Mouse (Mus musculus): ENCODE data around the gene Mthfd1. TPM values are rescaled to one million over a fixed set of nuclear protein-coding genes. Genes with fewer than 3 reads are reported as not detected.

Gene Mthfd1
- total and polyA plus RNA-seq, 3 experiments: 208 to 231 TPM; not detected in 1

DNA sequence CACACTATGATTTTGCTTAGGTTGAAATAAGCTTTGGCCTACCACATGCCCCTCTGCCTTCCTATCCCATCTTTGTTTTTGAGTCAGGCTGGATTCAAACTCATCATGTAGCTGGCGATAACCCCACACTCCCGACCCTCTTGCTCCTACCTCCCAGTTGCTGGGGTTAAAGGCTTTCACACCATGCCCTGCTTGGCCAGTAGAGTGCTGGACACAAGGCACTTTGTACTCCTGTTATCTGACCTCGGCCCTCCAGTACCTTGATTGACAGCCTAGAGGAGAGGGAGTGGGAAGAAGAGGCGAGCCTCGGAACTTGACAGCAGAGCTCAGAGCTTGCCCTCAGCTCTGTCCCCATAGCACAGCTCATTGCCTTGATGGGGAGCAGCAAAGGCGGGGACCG lies 14.1 kb downstream of the Mthfd1 start:
- Histone ChIP-seq H3K27me3 (ENCODE audit: control insufficient read depth in 1 of 2, insufficient read depth in 2 of 2, low read length in 2 of 2) (no peaks in the 10 kb centered on the region), H3K9ac (ENCODE audit: control insufficient read depth, low read depth, low read length, poor library complexity, severe bottlenecking) (no peak overlapping the region), H3K36me3 (ENCODE audit: control insufficient read depth in 1 of 2, insufficient read depth in 2 of 2, low read length in 2 of 2) (peaks cover 9 to 34% of the 10 kb centered on the region in 2 experiments), H3K9me3 (replicated peaks; ENCODE audit: insufficient read depth, low read length) (no peaks in the 10 kb centered on the region), H3K79me2 (ENCODE audit: control insufficient read depth, insufficient read depth, low read length, poor library complexity) (peaks cover 25% of the 10 kb centered on the region), H3K27ac (ENCODE audit: control insufficient read depth, low read depth, low read length) (no peak overlapping the region), H3K4me3 (ENCODE audit: control insufficient read depth in 1 of 2, insufficient read depth in 1 of 2, low read depth in 2 of 2, low read length in 2 of 2) (no peak overlapping the region), H3K4me1 (ENCODE audit: control insufficient read depth in 1 of 2, insufficient read depth in 2 of 2, low read length in 2 of 2) (no peaks in the 10 kb centered on the region; a peak in 1 of 4 replicates)
- no peak for TF ChIP-seq ZKSCAN1 (IDR thresholded peaks at IDR 0.05; ENCODE audit: low read depth, low read length)
- no peak for TF ChIP-seq NELFE (IDR thresholded peaks at IDR 0.05; ENCODE audit: low read depth, low read length)
- no peak for TF ChIP-seq GABPA (IDR thresholded peaks at IDR 0.05; ENCODE audit: low read depth, low read length)
- TF ChIP-seq MAX (IDR thresholded peaks at IDR 0.05; ENCODE audit: low read length): no peak
- TF ChIP-seq E2F4 (IDR thresholded peaks at IDR 0.05; ENCODE audit: borderline replicate concordance, low read depth, low read length): no peak
- TF ChIP-seq SMC3 (IDR thresholded peaks at IDR 0.05; ENCODE audit: low read depth, low read length): no peak
- TF ChIP-seq RAD21 (IDR thresholded peaks at IDR 0.05; ENCODE audit: low read depth, low read length): no peak
- TF ChIP-seq CHD1 (IDR thresholded peaks at IDR 0.05; ENCODE audit: low read depth, low read length): no peak
- TF ChIP-seq USF2 (IDR thresholded peaks at IDR 0.05; ENCODE audit: borderline replicate concordance in 1 of 2, insufficient read depth in 1 of 2, low read depth in 1 of 2, low read length in 2 of 2): no peak
- TF ChIP-seq TBP (IDR thresholded peaks at IDR 0.05; ENCODE audit: low read depth, low read length): no peak
- TF ChIP-seq POLR2A (IDR thresholded peaks at IDR 0.05; ENCODE audit: control insufficient read depth in 1 of 2, insufficient read depth in 1 of 2, low read depth in 1 of 2, low read length in 2 of 2, poor library complexity in 1 of 2): no peak
- no peak for TF ChIP-seq TCF12 (IDR thresholded peaks at IDR 0.05; ENCODE audit: low read depth, low read length)
- TF ChIP-seq MYB (IDR thresholded peaks at IDR 0.05; ENCODE audit: low read depth, low read length): no peak
- TF ChIP-seq ELF1 (IDR thresholded peaks at IDR 0.05; ENCODE audit: low read depth, low read length): no peak
- TF ChIP-seq HCFC1 (IDR thresholded peaks at IDR 0.05; ENCODE audit: low read depth, low read length): no peak
- no peak for TF ChIP-seq JUND (IDR thresholded peaks at IDR 0.05; ENCODE audit: low read depth, low read length)
- no peak for TF ChIP-seq GATA1 (IDR thresholded peaks at IDR 0.05; ENCODE audit: low read depth, low read length)
- TF ChIP-seq MEF2A (IDR thresholded peaks at IDR 0.05; ENCODE audit: extremely low read depth, insufficient replicate concordance, low read depth, low read length, poor library complexity, severe bottlenecking): no peak
- no peak for DNase-seq (ENCODE audit: low read depth, low spot score)

DNA sequence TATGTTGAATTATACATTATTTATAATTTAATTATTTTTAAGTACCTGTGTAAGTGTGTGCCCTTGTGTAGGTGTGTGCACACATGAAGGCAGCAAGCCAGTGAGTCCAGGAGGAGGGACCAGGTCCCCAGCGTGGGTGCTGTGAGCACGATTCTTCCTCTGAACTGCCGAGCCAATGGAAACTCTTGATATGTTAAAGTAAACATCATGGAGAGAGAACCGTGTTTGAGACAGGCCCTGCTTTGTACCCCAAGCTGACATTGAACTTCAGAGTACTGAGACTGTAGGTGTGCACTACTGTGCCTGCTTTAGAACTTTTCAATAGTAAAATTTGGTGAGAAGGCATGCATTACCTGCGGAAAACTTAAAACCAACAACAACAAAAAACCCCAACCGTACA lies 16.4 kb downstream of the Mthfd1 start:
- no peak overlapping the region for H3K4me3 ChIP-seq (ENCODE audit: control insufficient read depth in 1 of 2, insufficient read depth in 1 of 2, low read depth in 2 of 2, low read length in 2 of 2)
- H3K9ac ChIP-seq (ENCODE audit: control insufficient read depth, low read depth, low read length, poor library complexity, severe bottlenecking): no peak overlapping the region
- no peaks in the 10 kb centered on the region for H3K9me3 ChIP-seq (replicated peaks; ENCODE audit: insufficient read depth, low read length)
- no peak for TF ChIP-seq POLR2A (IDR thresholded peaks at IDR 0.05; ENCODE audit: control insufficient read depth in 1 of 2, insufficient read depth in 1 of 2, low read depth in 1 of 2, low read length in 2 of 2, poor library complexity in 1 of 2)
- no peak for TF ChIP-seq ELF1 (IDR thresholded peaks at IDR 0.05; ENCODE audit: low read depth, low read length)
- no peak for TF ChIP-seq SIN3A (IDR thresholded peaks at IDR 0.05; ENCODE audit: low read length)
- TF ChIP-seq MEF2A (IDR thresholded peaks at IDR 0.05; ENCODE audit: extremely low read depth, insufficient replicate concordance, low read depth, low read length, poor library complexity, severe bottlenecking): no peak
- TF ChIP-seq MAX (IDR thresholded peaks at IDR 0.05; ENCODE audit: low read length): no peak
- no peak for TF ChIP-seq HCFC1 (IDR thresholded peaks at IDR 0.05; ENCODE audit: low read depth, low read length)
- no peak for TF ChIP-seq MAFK (IDR thresholded peaks at IDR 0.05; ENCODE audit: borderline replicate concordance, low read depth, low read length)
- TF ChIP-seq BHLHE40 (IDR thresholded peaks at IDR 0.05; ENCODE audit: borderline replicate concordance, low read depth, low read length): no peak
- TF ChIP-seq MXI1 (IDR thresholded peaks at IDR 0.05; ENCODE audit: low read depth, low read length): no peak
- no peak for TF ChIP-seq POLR2AphosphoS2 (IDR thresholded peaks at IDR 0.05; ENCODE audit: low read length)
- no peak for TF ChIP-seq USF2 (IDR thresholded peaks at IDR 0.05; ENCODE audit: borderline replicate concordance in 1 of 2, insufficient read depth in 1 of 2, low read depth in 1 of 2, low read length in 2 of 2)
- TF ChIP-seq TBP (IDR thresholded peaks at IDR 0.05; ENCODE audit: low read depth, low read length): no peak
- TF ChIP-seq ZC3H11A (IDR thresholded peaks at IDR 0.05; ENCODE audit: low read depth, low read length): no peak
- TF ChIP-seq TCF12 (IDR thresholded peaks at IDR 0.05; ENCODE audit: low read depth, low read length): no peak
- TF ChIP-seq EP300 (IDR thresholded peaks at IDR 0.05; ENCODE audit: low read depth in 1 of 2, low read length in 2 of 2): no peak
- no peak for TF ChIP-seq TAL1 (IDR thresholded peaks at IDR 0.05; ENCODE audit: low read length)
- TF ChIP-seq GABPA (IDR thresholded peaks at IDR 0.05; ENCODE audit: low read depth, low read length): no peak
- no peak for TF ChIP-seq USF1 (IDR thresholded peaks at IDR 0.05; ENCODE audit: low read depth, low read length)
- H3K4me1 ChIP-seq (ENCODE audit: control insufficient read depth in 1 of 2, insufficient read depth in 2 of 2, low read length in 2 of 2): peaks cover 0 to 5% of the 10 kb centered on the region in 2 experiments; a peak in 2 of 4 replicates
- no peak for DNase-seq (ENCODE audit: low read depth, low spot score)
- H3K27ac ChIP-seq (ENCODE audit: control insufficient read depth, low read depth, low read length): no peak overlapping the region
- H3K27me3 ChIP-seq (ENCODE audit: control insufficient read depth in 1 of 2, insufficient read depth in 2 of 2, low read length in 2 of 2): no peaks in the 10 kb centered on the region
- peaks cover 16% of the 10 kb centered on the region for H3K79me2 ChIP-seq (ENCODE audit: control insufficient read depth, insufficient read depth, low read length, poor library complexity)
- H3K36me3 ChIP-seq (ENCODE audit: control insufficient read depth in 1 of 2, insufficient read depth in 2 of 2, low read length in 2 of 2): peaks cover 11 to 39% of the 10 kb centered on the region in 2 experiments

Measured in MEL (cell line).